Mouse (Mus musculus): Measurements from ENCODE around the gene Mgarp.
"Not testable (repeated sequence)": the region's sequence is repeated elsewhere in the genome, so short reads cannot be mapped to it uniquely, and the experiment has no call there.

The Mgarp gene

GRCm38 (mm10) chr3:51396219-51397068 is at the start of gene Mgarp:
Mgarp (minus strand) TSS chr3:51396738.
- peak; percentile 85 for DNase-seq

- DNase-seq: no peak
These were observed 38.5 kb upstream of the Mgarp start for GRCm38 (mm10) chr3:51434871-51435595.

- not testable (repeated sequence) for DNase-seq
These were observed 37.8 kb upstream of the Mgarp start for GRCm38 (mm10) chr3:51434364-51434763.

DNA sequence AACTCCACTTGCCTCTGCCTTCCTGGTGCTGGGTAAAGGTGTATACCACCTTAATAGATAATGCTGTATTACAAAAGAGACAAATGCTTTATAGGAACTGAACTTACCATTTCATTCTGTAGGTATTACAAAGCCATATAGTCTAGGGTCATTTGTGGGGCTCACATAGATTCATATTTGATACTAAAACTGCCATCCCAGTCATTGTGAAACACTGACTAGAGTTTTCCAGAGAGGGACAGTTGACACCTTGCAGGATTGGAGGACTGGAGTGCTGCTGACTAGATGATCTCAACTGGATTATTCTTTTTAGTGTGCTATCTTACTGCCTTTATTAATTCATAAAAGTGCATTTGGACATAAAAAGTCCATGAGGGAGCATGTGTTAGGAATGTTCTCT is 28.9 kb upstream of the Mgarp start:
- no peak for DNase-seq

GRCm38 (mm10) chr3:51421921-51422320 is 25.4 kb upstream of the Mgarp start:
- no peak for DNase-seq

DNA sequence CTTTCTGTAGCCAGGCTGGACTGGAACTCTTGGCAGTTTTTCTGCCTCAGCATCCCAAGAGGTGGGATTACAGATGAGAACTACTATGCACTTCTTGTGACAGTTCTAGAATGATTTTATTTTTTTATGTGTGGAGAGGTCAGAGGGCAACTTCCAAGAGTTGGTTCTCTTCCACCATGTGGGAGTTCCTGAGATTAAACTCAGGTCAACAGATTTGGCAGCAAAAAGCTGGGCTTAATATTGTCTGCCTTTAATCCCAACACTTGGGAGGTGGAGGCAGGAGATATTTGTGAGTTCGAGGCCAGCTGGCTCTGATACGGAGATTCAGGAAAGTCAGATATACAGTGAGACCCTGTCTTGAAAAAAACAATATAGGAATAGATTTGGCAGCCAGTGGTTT is 21.4 kb upstream of the Mgarp start:
- DNase-seq: no peak

- no peak for DNase-seq
These were observed 20.9 kb upstream of the Mgarp start for GRCm38 (mm10) chr3:51417485-51417884.

- DNase-seq: no peak
These were observed 20.6 kb upstream of the Mgarp start for GRCm38 (mm10) chr3:51417135-51417458.

DNA sequence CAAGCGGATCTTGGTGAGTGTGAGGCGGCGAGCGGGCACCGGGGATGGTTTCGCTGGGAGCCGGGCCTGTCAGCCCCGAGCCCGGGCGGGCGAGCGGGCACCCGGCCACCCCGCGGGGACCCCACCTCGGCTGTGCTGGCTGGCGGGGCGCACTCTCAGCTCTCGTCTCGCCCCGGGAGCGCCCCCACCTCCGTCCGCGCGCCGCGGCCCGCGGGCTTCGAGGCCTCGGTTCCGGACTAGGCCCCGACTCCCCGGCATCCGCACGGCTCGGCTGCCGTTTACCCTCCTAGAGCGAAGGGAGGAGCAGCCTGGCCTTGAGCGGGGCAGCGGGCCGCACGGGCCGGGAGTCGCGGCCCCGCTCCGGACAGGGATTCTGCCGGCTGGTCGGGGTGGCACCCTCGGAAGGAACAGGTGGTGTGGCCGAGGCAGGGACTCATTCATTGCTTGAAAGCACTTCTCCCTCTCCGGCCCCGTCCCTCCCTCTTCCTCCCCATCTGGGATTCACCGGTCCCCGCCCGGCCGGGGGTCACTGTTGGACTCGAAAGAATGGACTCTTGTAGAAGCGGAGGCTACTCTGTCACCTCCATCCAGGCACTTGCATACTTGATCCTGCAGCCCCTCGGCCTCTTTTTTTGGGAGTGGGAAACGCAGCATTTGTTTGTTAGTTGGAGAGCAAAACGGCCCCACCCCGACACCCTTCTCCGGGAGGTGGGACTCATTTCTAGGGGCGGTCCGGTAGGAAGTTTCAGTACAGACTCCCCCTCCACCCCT is 20.0 kb upstream of the Mgarp start:
- peak; percentile 73 for DNase-seq

GRCm38 (mm10) chr3:51416073-51416363 is 19.5 kb upstream of the Mgarp start:
- DNase-seq: no peak

DNA sequence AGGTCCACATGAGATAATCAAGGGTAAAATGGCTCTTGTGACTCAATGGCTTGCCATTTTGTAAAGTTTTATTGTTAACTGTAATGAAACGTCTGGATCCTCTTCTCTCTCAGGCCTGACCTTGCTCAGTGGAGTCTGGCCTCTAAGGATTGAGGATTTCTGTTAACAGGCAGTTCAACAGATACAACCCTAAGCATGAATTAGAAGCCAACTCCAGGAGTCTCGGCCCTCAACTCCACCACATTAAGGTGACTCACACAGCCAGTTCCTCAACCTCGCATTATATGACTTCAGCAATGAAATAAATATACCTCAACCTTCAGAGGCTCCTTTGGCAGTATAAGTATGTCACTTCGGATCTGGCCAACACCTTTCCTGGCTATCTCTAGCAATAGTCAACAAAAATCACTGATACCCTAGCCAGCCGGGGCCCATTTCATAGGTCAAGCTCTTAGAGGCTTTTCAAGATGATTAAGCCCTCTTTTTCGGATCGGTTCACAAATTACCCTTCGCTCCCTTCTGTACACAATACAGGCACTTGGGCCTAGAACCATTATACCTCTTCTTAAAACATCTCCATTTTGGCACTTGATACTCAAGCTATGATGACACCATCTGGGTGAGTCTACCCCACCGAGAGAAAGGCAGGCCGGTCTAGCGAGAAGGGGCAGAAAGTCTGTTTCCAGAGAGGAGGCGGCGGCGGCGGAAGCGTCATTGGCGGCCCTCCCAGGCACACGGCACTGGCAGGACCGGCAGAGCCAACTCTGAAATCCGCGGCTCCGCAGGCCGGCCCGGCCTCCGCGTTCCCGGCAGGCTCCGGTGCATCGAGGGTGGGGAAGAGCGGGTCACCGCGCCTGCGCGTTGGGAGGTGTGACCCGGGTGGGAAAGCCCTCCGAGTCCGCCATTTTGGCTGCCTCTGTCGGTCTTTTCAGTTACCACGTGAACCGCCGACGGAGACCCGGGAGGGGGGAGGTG is 18.8 kb upstream of the Mgarp start, which contains the start of gene Naa15:
Gene Naa15, plus strand, starts transcription at position 51 of the 975 bp plus-strand sequence.
- peak; percentile 97 for DNase-seq

DNA sequence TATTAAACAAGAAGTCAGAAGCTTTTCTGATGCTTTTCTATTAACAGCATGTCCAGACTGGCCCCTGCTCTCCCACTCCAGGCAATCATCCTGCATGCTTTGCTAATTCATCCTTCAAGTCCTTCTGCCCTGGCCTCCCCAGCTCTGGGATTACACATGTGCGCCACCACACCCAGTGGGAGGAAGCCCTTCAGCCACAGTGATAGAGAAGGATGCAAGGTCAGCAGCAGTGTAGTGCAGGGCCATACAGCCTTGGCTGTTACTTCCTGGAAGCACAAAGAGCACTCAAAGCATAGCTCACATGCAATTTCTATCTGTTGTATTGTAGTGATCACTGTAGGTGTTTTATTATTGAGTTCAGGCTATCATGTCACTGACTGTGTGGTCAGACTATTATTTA is 16.7 kb upstream of the Mgarp start:
- DNase-seq: peak; percentile 60

- no peak for DNase-seq
These were observed 15.9 kb upstream of the Mgarp start for GRCm38 (mm10) chr3:51412457-51412856.

DNA sequence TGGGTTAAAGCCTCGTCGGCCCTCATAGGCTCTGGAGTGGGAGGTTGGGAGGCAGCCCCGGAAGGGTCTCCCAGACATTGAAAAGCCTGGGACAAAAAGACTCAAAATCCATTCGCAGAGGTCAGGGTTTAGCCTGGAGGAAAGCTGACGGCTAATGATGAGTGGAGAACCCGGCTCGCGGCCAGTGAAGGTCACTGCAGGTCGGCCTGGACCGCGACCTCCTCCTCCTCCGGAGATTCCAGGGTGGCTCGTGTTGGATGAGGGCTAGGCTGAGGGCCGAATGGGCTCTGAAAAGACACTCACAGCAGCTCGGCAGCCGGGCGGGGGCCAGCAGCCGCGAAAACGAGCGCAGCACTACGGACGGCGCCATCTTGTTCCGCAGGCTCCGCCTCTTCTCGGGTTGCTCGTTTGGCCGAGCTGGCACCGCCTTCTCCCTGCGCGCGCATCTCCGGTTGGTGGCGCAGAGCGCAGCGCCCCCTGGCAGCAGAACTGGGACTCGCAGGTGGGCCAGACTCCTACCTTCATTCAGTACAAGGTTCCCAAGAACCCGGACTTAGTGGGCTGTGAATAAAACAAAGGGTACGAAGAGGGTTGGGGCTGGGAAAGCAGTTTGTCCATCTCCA is 12.1 kb upstream of the Mgarp start, which contains the start of gene Ndufc1:
Gene Ndufc1, minus strand, starts transcription at position 428 of the 623 bp plus-strand sequence.
- peak; percentile 97 for DNase-seq

GRCm38 (mm10) chr3:51407870-51408560 is 11.5 kb upstream of the Mgarp start:
- DNase-seq: peak; percentile 29

DNA sequence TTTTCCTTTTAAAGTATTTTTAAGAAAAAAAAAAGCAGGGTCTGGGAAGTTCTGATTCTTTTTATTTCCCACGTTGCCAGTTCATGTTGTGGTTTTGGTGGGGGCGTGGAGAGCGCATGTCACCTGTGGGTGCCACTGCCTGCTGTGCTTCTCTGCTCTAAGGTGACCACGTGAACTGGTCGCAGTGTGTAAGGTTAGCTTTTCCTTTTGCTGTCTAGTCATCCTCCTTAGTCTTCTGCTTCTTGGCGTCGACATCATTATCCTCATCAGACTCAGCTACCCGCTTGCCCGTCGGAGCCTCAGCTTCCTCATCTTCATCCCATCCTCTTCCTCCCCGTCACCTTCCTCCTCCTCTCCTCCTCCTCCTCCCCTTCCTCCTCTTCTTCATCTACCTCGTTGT is 6.1 kb upstream of the Mgarp start:
- no peak for DNase-seq

DNA sequence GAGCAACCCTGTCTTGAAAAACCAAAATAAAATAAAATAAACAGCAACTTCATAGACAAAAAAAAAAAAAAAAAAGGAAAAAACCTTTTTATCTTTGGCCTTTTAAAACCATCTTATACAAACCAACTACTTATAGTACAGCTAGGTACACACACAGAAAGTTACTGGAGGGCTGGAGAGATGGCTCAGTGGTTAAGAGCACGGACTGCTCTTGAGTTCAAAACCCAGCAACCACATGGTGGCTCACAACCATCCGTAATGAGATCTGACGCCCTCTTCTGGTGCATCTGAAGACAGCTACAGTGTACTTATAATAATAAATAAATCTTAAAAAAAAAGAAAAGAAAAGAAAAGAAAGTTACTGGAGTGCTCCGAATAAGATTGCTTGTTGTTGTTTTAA is 5.5 kb upstream of the Mgarp start:
- not testable (repeated sequence) for DNase-seq

GRCm38 (mm10) chr3:51400682-51401081 is 4.1 kb upstream of the Mgarp start:
- DNase-seq: no peak

- no peak for DNase-seq
These were observed 3.0 kb upstream of the Mgarp start for GRCm38 (mm10) chr3:51399531-51399930.

DNA sequence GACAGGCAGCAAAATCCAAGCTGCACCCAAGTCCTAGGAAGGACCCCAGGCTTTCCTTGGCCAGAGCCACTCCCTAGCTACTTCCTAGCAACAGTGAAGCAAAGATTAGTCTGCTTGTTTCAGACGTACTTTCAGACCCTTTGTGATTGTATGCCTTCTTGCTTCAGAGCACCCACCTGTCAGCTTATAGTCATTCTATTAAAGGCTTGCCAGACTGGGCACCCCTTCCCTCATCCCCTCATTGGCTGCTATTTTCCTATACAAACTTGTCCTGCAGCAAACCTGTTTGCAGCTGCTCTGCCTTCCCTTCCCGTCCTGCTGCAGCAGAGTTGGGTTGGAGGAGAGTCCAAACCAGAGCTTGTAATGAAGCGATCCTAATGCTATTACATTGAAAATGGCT is 2.1 kb upstream of the Mgarp start:
- no peak for DNase-seq

DNA sequence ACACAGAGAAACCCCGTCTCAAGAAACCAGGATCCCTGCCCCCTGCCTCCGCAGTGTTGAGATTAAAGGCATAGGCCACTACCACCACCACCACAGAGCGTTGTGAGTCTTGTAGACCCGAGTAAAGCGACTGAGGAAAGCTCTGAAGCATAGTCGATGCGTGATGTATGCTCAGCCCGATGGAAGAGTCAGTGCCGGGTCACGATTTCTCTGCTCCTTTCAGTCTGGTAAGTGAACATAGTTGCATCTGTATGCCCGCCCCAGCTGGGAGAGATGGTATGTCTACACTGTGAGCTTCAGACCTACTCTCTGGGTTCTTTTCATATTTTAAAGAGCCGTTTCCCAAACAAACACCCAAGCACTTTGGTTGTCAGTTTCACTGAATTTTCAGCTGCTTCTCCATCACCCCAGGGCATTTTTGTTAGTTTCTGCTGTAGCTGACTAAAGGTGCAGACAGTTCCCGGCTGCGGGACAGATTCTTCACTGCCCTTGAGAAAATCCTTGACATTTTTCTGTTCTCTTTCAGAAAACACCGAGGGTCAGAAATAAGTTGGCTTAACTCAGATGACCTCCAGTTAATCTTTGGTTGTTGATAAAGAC is 1.3 kb upstream of the Mgarp start:
- no peak for DNase-seq
